Mouse (Mus musculus) spleen, adult 2 months (tissue): ENCODE results near the gene Pafah1b2. TPM values are rescaled to one million over a fixed set of nuclear protein-coding genes. Genes with fewer than 3 reads are reported as not detected.

Source experiments
- DNase-seq, 2 experiments: peaks; one replicate each; pipeline versions ENCODE4 v3.0.0 to v3.0.0-alpha.2; 2012 to 2021; ENCODE audit warnings: low spot score in 2 of 2, low read depth in 1 of 2
- H3K27ac ChIP-seq: fragments of 200-500 bp; 2 replicates; pipeline ENCODE4 v1.5.1; 2012; ENCODE audit warnings: low read length, inconsistent platforms; ENCODE audit not compliant: insufficient read depth
- H3K27me3 ChIP-seq: fragments of 200-500 bp; 2 replicates; pipeline ENCODE4 v1.6.1; 2012; ENCODE audit warnings: mild to moderate bottlenecking, moderate library complexity, low read length, inconsistent platforms; ENCODE audit not compliant: control insufficient read depth, insufficient read depth
- H3K36me3 ChIP-seq: fragments of 200-500 bp; 2 replicates; pipeline ENCODE4 v1.6.1; 2012; ENCODE audit warnings: mild to moderate bottlenecking, low read length, inconsistent platforms; ENCODE audit not compliant: control insufficient read depth, insufficient read depth
- H3K4me1 ChIP-seq: fragments of 200-500 bp; 2 replicates; pipeline ENCODE4 v1.6.1; 2011; ENCODE audit warnings: inconsistent platforms; ENCODE audit not compliant: control insufficient read depth, insufficient read depth, insufficient read length
- H3K4me3 ChIP-seq: fragments of 200-500 bp; 2 replicates; pipeline ENCODE4 v1.5.1; 2011; ENCODE audit warnings: mild to moderate bottlenecking, inconsistent platforms; ENCODE audit not compliant: insufficient read depth, insufficient read length; ENCODE audit errors: extremely low read depth
- CTCF ChIP-seq: fragments of 200-500 bp; IDR thresholded peaks from 2 replicates; pipeline ENCODE4 v1.5.1; 2011; ENCODE audit warnings: mild to moderate bottlenecking, inconsistent platforms; ENCODE audit not compliant: insufficient read depth, insufficient read length, insufficient replicate concordance; ENCODE audit errors: extremely low read depth
- POLR2A ChIP-seq: fragments of 200-500 bp; IDR thresholded peaks from 2 replicates; pipeline ENCODE4 v1.6.1; 2011; ENCODE audit warnings: low read depth, low read length, inconsistent platforms
- WGBS: fragments of 180-500 bp; shearing (Covaris S2); methylation state at CpG from one replicate; pipeline ENCODE4 v1.1.7; 2018; 5-methylcytosine and 5-hydroxymethylcytosine counted together
- polyA plus RNA-seq: library from polyadenylated mRNA; depleted of rRNA; stranded (reverse); fragments of >200 nt; gene quantifications from 2 replicates; pipeline ENCODE4 v1.2.3, GENCODE M21; 2012

Gene Pafah1b2
- polyA plus RNA-seq, 1 experiment, result 12.1 TPM

DNA sequence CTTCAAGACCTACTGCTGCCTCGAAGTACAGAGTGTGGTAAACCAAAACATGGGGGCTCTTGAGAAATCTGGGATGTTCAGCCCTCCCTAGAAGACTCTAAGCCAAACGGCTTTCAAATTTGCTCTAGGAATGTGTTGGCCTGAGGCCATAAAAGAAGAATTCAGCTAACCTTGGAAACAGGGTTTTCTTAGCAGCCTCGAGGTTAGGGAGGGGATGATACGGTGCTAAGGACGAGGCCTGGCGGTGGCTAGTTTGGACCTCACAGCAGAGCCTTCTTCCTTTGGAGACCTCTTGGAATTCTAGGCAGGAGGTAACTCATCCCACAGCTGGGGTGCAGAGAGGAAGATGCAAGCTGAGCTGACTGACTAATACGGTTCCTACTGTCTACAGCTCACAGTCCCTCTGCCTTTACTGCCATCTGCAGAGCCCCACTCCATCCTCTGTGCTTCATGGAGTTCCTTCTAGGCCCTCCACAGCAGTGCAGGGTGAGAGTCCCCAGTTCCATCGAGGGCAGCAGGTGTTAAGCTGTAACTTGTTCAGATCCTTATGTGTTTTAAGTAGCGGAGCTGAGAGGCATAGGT lies 22.9 kb upstream of the Pafah1b2 start:
- no peaks in the 10 kb centered on the region; the same call in 1 of the 2 replicates for H3K36me3 ChIP-seq
- no peak overlapping the region for H3K4me3 ChIP-seq
- TF ChIP-seq CTCF (no peak), POLR2A (no peak)
- no peak overlapping the region for H3K27ac ChIP-seq
- H3K4me1 ChIP-seq, result peaks cover 9% of the 10 kb centered on the region; the same call in 1 of the 2 replicates
- WGBS, result 85% methylated on average over 9 of the region's 9 CpGs
- DNase-seq, result no peak
- no peaks in the 10 kb centered on the region for H3K27me3 ChIP-seq

DNA sequence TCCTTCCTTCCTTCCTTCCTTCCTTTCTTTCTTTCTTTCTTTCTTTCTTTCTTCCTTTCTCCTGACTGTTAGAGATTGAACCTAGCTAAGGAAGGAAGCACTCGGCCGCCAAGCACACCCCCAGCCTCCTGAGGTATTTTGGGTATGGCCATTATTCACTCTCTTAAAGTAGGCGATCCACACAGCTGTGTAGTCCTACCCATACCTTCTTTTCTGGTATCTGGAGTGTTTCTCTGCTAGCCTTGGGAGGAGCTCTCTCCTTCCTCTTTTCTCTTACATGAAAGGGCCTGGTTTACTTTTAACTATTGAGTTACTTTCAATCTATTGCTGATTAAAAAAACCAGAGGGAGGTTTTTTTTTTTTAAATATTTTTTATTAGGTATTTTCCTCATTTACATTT lies 21.4 kb upstream of the Pafah1b2 start:
- Histone ChIP-seq H3K36me3 (no peaks in the 10 kb centered on the region; the same call in 1 of the 2 replicates), H3K4me3 (no peak overlapping the region), H3K4me1 (peaks cover 9% of the 10 kb centered on the region; the same call in 1 of the 2 replicates), H3K27ac (no peak overlapping the region; the same call in 1 of the 2 replicates), H3K27me3 (no peaks in the 10 kb centered on the region)
- WGBS, result 37% methylated on average over 3 of the region's 3 CpGs
- no peak for DNase-seq
- no peak for TF ChIP-seq CTCF
- TF ChIP-seq POLR2A, result no peak

DNA sequence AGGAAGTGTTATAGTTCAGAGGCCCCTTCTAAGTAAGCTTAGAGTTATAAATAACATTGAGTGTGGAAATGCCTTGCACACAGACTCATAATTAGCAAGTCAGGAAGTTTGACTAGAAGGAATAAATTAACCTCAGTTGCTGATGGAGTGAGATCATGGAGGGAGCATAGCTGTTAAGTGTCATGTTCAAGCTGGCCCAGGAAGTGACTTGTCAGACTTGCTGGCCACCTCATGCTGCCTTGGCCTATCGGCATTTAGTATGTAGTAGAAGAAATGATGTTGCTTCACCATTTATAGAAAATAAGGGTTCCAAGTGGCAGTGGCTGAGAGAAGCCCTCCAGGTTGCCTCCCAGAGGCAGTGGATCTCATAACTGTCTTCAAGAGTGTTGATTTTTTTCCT lies 20.6 kb upstream of the Pafah1b2 start:
- Histone ChIP-seq H3K4me1 (peaks cover 9% of the 10 kb centered on the region; the same call in 1 of the 2 replicates), H3K36me3 (no peaks in the 10 kb centered on the region), H3K4me3 (no peak overlapping the region), H3K27me3 (no peaks in the 10 kb centered on the region), H3K27ac (no peak overlapping the region)
- TF ChIP-seq CTCF (no peak), POLR2A (no peak)
- 60% methylated on average over 1 of the region's 1 CpGs for WGBS
- no peak for DNase-seq

DNA sequence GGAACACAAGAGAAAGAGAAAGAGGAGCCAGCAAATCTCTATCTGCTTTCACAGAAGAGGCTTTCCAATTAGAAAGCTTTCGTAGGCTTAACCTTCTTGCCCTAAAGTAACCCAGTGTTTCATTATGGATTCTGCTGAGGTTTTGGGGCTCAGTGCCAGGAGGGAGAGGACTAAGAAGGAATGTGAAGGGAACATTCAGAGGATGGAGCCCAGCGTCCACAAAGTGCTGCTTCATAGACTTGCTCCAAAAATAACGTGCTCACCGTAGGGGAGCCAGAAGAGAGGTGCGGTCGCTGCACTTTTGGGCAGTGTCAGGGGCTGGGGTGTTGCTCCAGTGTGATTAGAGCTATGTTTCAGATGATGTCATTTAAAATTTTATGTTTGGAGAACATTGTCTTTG lies 19.7 kb upstream of the Pafah1b2 start:
- Histone ChIP-seq H3K4me3 (no peak overlapping the region), H3K36me3 (no peaks in the 10 kb centered on the region), H3K4me1 (peaks cover 9% of the 10 kb centered on the region; the same call in 1 of the 2 replicates), H3K27ac (no peak overlapping the region), H3K27me3 (no peaks in the 10 kb centered on the region)
- TF ChIP-seq POLR2A (no peak), CTCF (no peak)
- 89% methylated on average over 6 of the region's 6 CpGs for WGBS
- no peak for DNase-seq

DNA sequence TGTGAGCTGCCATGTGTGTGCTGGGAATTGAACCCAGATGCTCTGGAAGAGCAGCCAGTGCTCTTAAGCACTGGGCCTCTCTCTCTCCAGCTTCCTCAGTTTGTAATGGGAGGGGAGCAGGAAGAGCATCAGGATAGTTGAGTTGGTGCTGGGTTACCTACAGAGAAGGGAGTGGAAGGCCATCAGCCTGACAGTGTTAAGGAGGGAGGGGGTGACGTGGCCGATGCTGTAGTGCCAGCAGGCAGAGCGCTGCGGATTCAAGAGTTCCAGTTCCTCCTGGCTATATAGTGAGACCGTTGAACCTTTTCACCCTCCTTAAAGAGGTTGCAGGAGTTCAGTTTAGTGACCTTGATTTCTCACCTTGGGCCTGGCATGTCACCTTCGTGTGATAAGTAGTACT lies 18.5 kb upstream of the Pafah1b2 start:
- H3K36me3 ChIP-seq, result no peaks in the 10 kb centered on the region
- no peak overlapping the region for H3K27ac ChIP-seq
- H3K4me3 ChIP-seq, result no peak overlapping the region
- no peak for DNase-seq
- H3K4me1 ChIP-seq, result peaks cover 9% of the 10 kb centered on the region; the same call in 1 of the 2 replicates
- H3K27me3 ChIP-seq, result no peaks in the 10 kb centered on the region
- TF ChIP-seq POLR2A, result no peak
- TF ChIP-seq CTCF, result no peak
- 81% methylated on average over 6 of the region's 6 CpGs for WGBS

DNA sequence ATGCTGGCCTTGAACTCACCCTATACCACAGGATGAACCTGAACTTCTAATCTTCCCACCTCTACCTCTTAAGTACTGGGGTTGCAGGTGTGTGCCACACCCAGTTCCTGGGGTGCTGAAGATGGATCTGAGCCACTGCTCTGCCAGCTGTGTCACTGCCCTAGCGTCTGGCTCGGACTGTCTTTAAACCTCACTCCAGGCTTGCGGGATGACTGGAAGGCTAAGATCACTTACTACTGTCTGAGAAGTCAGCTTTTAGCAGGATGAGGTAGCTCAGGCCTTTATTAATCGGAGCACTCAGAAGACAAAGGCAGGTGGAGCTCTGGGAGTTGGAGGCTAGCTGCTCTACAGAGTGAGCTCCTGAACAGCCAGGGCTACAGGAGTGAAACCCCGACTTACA lies 17.7 kb upstream of the Pafah1b2 start:
- no peak overlapping the region for H3K27ac ChIP-seq
- no peak for DNase-seq
- TF ChIP-seq POLR2A (no peak), CTCF (no peak)
- H3K4me1 ChIP-seq, result peaks cover 11% of the 10 kb centered on the region; the same call in 1 of the 2 replicates
- WGBS, result 84% methylated on average over 5 of the region's 5 CpGs
- no peak overlapping the region for H3K4me3 ChIP-seq
- no peaks in the 10 kb centered on the region for H3K36me3 ChIP-seq
- no peaks in the 10 kb centered on the region for H3K27me3 ChIP-seq

DNA sequence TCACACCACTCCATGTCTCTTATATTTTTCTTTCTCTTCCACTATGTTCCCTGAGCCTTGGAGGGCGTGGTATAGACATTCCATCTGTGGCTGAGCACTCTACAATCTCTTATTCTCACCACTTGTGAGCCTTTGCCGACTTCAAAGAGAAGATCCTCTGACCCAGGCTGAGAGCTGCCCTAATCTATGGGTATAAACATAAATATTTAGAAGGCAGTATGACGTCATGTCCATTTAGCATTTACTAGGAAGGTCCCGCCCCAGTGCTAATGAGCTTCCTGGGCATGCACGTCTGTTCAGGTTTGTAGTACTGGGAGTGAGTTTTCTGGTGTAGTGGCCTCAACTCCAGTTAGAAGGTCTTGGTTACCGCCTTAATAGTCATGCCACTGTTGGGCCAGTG lies 17.0 kb upstream of the Pafah1b2 start:
- TF ChIP-seq CTCF (no peak), POLR2A (no peak)
- no peak for DNase-seq
- H3K27ac ChIP-seq, result no peak overlapping the region
- no peaks in the 10 kb centered on the region for H3K36me3 ChIP-seq
- no peak overlapping the region for H3K4me3 ChIP-seq
- H3K27me3 ChIP-seq, result no peaks in the 10 kb centered on the region
- H3K4me1 ChIP-seq, result peaks cover 11% of the 10 kb centered on the region; the same call in 1 of the 2 replicates
- 87% methylated on average over 6 of the region's 6 CpGs for WGBS
